Mouse (Mus musculus): ENCODE measurements around the gene Myo1e. TPM values are rescaled to one million over a fixed set of nuclear protein-coding genes. Genes with fewer than 3 reads are reported as not detected.

Myo1e gene
- polyA plus RNA-seq, 1 experiment, result not detected

GRCm38 (mm10) chr9:70211638-70212037 lies 4.5 kb downstream of the Myo1e start:
- 85% methylated on average over 14 of the region's 14 CpGs for WGBS

GRCm38 (mm10) chr9:70216517-70216916 lies 9.4 kb downstream of the Myo1e start:
- no peak overlapping the region for H3K27ac ChIP-seq (ENCODE audit: insufficient read depth, low read depth, low read length)
- H3K4me1 ChIP-seq (ENCODE audit: control insufficient read depth, insufficient read depth, low read length), result no peaks in the 10 kb centered on the region
- WGBS, result 85% methylated on average over 6 of the region's 6 CpGs

More at GRCm38 (mm10) chr9:70211638-70212037, 4.5 kb downstream of the Myo1e start:
- Histone ChIP-seq H3K27ac (ENCODE audit: insufficient read depth, low read depth, low read length) (no peak overlapping the region), H3K4me3 (ENCODE audit: insufficient read depth, low read depth, low read length) (no peak overlapping the region), H3K4me1 (ENCODE audit: control insufficient read depth, insufficient read depth, low read length) (peaks cover 16% of the 10 kb centered on the region)
- TF ChIP-seq POLR2A (IDR thresholded peaks at IDR 0.05; ENCODE audit: insufficient read depth, low read depth, low read length) (no peak), CTCF (IDR thresholded peaks at IDR 0.05; ENCODE audit: insufficient read depth, low read depth, low read length) (no peak)

GRCm38 (mm10) chr9:70219295-70219931 lies 12.3 kb downstream of the Myo1e start:
- no peak for TF ChIP-seq CTCF (IDR thresholded peaks at IDR 0.05; ENCODE audit: insufficient read depth, low read depth, low read length)
- TF ChIP-seq POLR2A (IDR thresholded peaks at IDR 0.05; ENCODE audit: insufficient read depth, low read depth, low read length), result no peak
- 92% methylated on average over 6 of the region's 6 CpGs for WGBS
- H3K27ac ChIP-seq (ENCODE audit: insufficient read depth, low read depth, low read length), result no peak overlapping the region
- no peak overlapping the region for H3K4me3 ChIP-seq (ENCODE audit: insufficient read depth, low read depth, low read length)
- no peaks in the 10 kb centered on the region for H3K4me1 ChIP-seq (ENCODE audit: control insufficient read depth, insufficient read depth, low read length)

More at GRCm38 (mm10) chr9:70216517-70216916, 9.4 kb downstream of the Myo1e start:
- H3K4me3 ChIP-seq (ENCODE audit: insufficient read depth, low read depth, low read length), result no peak overlapping the region
- TF ChIP-seq POLR2A (IDR thresholded peaks at IDR 0.05; ENCODE audit: insufficient read depth, low read depth, low read length), result no peak
- no peak for TF ChIP-seq CTCF (IDR thresholded peaks at IDR 0.05; ENCODE audit: insufficient read depth, low read depth, low read length)

- H3K4me1 ChIP-seq (ENCODE audit: control insufficient read depth, insufficient read depth, low read length), result no peaks in the 10 kb centered on the region
- 75% methylated on average over 7 of the region's 7 CpGs for WGBS
- H3K4me3 ChIP-seq (ENCODE audit: insufficient read depth, low read depth, low read length), result no peak overlapping the region
- no peak overlapping the region for H3K27ac ChIP-seq (ENCODE audit: insufficient read depth, low read depth, low read length)
- TF ChIP-seq POLR2A (IDR thresholded peaks at IDR 0.05; ENCODE audit: insufficient read depth, low read depth, low read length) (no peak), CTCF (IDR thresholded peaks at IDR 0.05; ENCODE audit: insufficient read depth, low read depth, low read length) (no peak)
These were observed 13.5 kb downstream of the Myo1e start for GRCm38 (mm10) chr9:70220461-70221170.

- Histone ChIP-seq H3K4me3 (ENCODE audit: insufficient read depth, low read depth, low read length) (no peak overlapping the region), H3K4me1 (ENCODE audit: control insufficient read depth, insufficient read depth, low read length) (no peaks in the 10 kb centered on the region), H3K27ac (ENCODE audit: insufficient read depth, low read depth, low read length) (no peak overlapping the region)
- 83% methylated on average over 4 of the region's 4 CpGs for WGBS
- no peak for TF ChIP-seq CTCF (IDR thresholded peaks at IDR 0.05; ENCODE audit: insufficient read depth, low read depth, low read length)
- no peak for TF ChIP-seq POLR2A (IDR thresholded peaks at IDR 0.05; ENCODE audit: insufficient read depth, low read depth, low read length)
These were observed 16.0 kb downstream of the Myo1e start for GRCm38 (mm10) chr9:70223142-70223541.

- TF ChIP-seq POLR2A (IDR thresholded peaks at IDR 0.05; ENCODE audit: insufficient read depth, low read depth, low read length), result no peak
- no peak for TF ChIP-seq CTCF (IDR thresholded peaks at IDR 0.05; ENCODE audit: insufficient read depth, low read depth, low read length)
- no peak overlapping the region for H3K27ac ChIP-seq (ENCODE audit: insufficient read depth, low read depth, low read length)
These were observed 16.9 kb downstream of the Myo1e start for GRCm38 (mm10) chr9:70224046-70224445.

GRCm38 (mm10) chr9:70226359-70226758 lies 19.2 kb downstream of the Myo1e start:
- Histone ChIP-seq H3K4me1 (ENCODE audit: control insufficient read depth, insufficient read depth, low read length) (no peaks in the 10 kb centered on the region; the same call in 1 of the 2 replicates), H3K27ac (ENCODE audit: insufficient read depth, low read depth, low read length) (no peak overlapping the region), H3K4me3 (ENCODE audit: insufficient read depth, low read depth, low read length) (no peak overlapping the region)
- TF ChIP-seq CTCF (IDR thresholded peaks at IDR 0.05; ENCODE audit: insufficient read depth, low read depth, low read length) (no peak), POLR2A (IDR thresholded peaks at IDR 0.05; ENCODE audit: insufficient read depth, low read depth, low read length) (no peak)
- WGBS, result 94% methylated on average over 4 of the region's 4 CpGs

More at GRCm38 (mm10) chr9:70224046-70224445, 16.9 kb downstream of the Myo1e start:
- Histone ChIP-seq H3K4me1 (ENCODE audit: control insufficient read depth, insufficient read depth, low read length) (no peaks in the 10 kb centered on the region), H3K4me3 (ENCODE audit: insufficient read depth, low read depth, low read length) (no peak overlapping the region)
- WGBS, result 91% methylated on average over 4 of the region's 4 CpGs

- 83% methylated on average over 8 of the region's 8 CpGs for WGBS
- no peak overlapping the region for H3K27ac ChIP-seq (ENCODE audit: insufficient read depth, low read depth, low read length)
- no peaks in the 10 kb centered on the region; the same call in 1 of the 2 replicates for H3K4me1 ChIP-seq (ENCODE audit: control insufficient read depth, insufficient read depth, low read length)
- H3K4me3 ChIP-seq (ENCODE audit: insufficient read depth, low read depth, low read length), result no peak overlapping the region
- TF ChIP-seq POLR2A (IDR thresholded peaks at IDR 0.05; ENCODE audit: insufficient read depth, low read depth, low read length), result no peak
- no peak for TF ChIP-seq CTCF (IDR thresholded peaks at IDR 0.05; ENCODE audit: insufficient read depth, low read depth, low read length)
These were observed 22.7 kb downstream of the Myo1e start for GRCm38 (mm10) chr9:70229823-70230222.
